Comparison of ENCODE assay signal across 8 mouse cellular contexts in genomic region chr14:31204844-31205243, GRCm38 (mm10). TPM values are rescaled to one million over a fixed set of nuclear protein-coding genes. Genes with fewer than 3 reads are reported as not detected.
DNase-seq lines count a peak whose midpoint lies in the region; ATAC-seq and TF ChIP-seq lines count a peak whose summit lies in the region.

No protein-coding gene starts in this region.

- ATAC-seq in kidney, embryonic 16.5 days (ENCODE audit: low FRiP score, low TSS enrichment), result no peak
- ATAC-seq in hindbrain, embryonic 15.5 days (ENCODE audit: low FRiP score, low read depth), result no peak
- no peak for ATAC-seq in midbrain, embryonic 15.5 days (replicated peaks)

- peaks cover 38% of the 10 kb centered on the region for H3K36me3 ChIP-seq in kidney, embryonic 16.5 days (ENCODE audit: insufficient read depth, low read length)
- H3K36me3 ChIP-seq in hindbrain, embryonic 15.5 days, result peaks cover 39% of the 10 kb centered on the region
- peaks cover 29% of the 10 kb centered on the region for H3K36me3 ChIP-seq in midbrain, embryonic 15.5 days (replicated peaks)
- peaks cover 35% of the 10 kb centered on the region for H3K36me3 ChIP-seq in thymus, adult 2 months (ENCODE audit: control insufficient read depth, insufficient read depth, low read length)

- peak overlapping the region; percentile 82 for H3K9ac ChIP-seq in kidney, embryonic 16.5 days (replicated peaks; ENCODE audit: low read length)
- peak overlapping the region; percentile 95 for H3K9ac ChIP-seq in hindbrain, embryonic 15.5 days
- peak overlapping the region; percentile 77 for H3K9ac ChIP-seq in midbrain, embryonic 15.5 days

- 45% methylated on average over 4 of the region's 4 CpGs for WGBS in kidney, embryonic 16.5 days
- WGBS in hindbrain, embryonic 15.5 days, result 74% methylated on average over 4 of the region's 4 CpGs
- 77% methylated on average over 4 of the region's 4 CpGs for WGBS in midbrain, embryonic 15.5 days
- 74% methylated on average over 4 of the region's 4 CpGs for WGBS in thymus, adult 2 months

- TF ChIP-seq CTCF in thymus, adult 2 months (IDR thresholded peaks at IDR 0.05; ENCODE audit: borderline replicate concordance, control insufficient read depth, extremely low read depth, insufficient read depth, low read length, poor library complexity), result no peak

- no peaks in the 10 kb centered on the region for H3K9me3 ChIP-seq in kidney, embryonic 16.5 days (ENCODE audit: low read length)
- no peaks in the 10 kb centered on the region for H3K9me3 ChIP-seq in hindbrain, embryonic 15.5 days
- no peaks in the 10 kb centered on the region for H3K9me3 ChIP-seq in midbrain, embryonic 15.5 days

- no peak for DNase-seq in kidney, adult 18-20 months
- peak; percentile 29 for DNase-seq in c-Kit-positive CD71-positive TER-119-negative erythroid progenitor cells, embryonic 14.5 days (ENCODE audit: low read depth)
- no peak for DNase-seq in thymus, adult 2 months
- DNase-seq in left cerebral cortex, adult 18-20 months (ENCODE audit: low spot score in 2 of 2), result no peak
- DNase-seq in right cerebral cortex, postnatal 10 days (ENCODE audit: low spot score in 2 of 2), result no peak

- no peaks in the 10 kb centered on the region for H3K27me3 ChIP-seq in kidney, embryonic 16.5 days (ENCODE audit: insufficient read depth, low read length)
- no peaks in the 10 kb centered on the region for H3K27me3 ChIP-seq in hindbrain, embryonic 15.5 days
- no peaks in the 10 kb centered on the region for H3K27me3 ChIP-seq in midbrain, embryonic 15.5 days (replicated peaks)
- no peaks in the 10 kb centered on the region for H3K27me3 ChIP-seq in thymus, adult 2 months (ENCODE audit: control insufficient read depth, insufficient read depth, low read length)

- H3K4me3 ChIP-seq in kidney, embryonic 16.5 days (ENCODE audit: low read length), result peak overlapping the region; percentile 65
- peak overlapping the region; percentile 88 for H3K4me3 ChIP-seq in hindbrain, embryonic 15.5 days
- H3K4me3 ChIP-seq in midbrain, embryonic 15.5 days, result peak overlapping the region; percentile 57
- H3K4me3 ChIP-seq in thymus, adult 2 months (ENCODE audit: control insufficient read depth, insufficient read depth, low read length), result no peak overlapping the region

- no peak for TF ChIP-seq POLR2A in thymus, adult 2 months (IDR thresholded peaks at IDR 0.05; ENCODE audit: control insufficient read depth, extremely low read depth, insufficient read depth, low read length, poor library complexity)

- peak overlapping the region; percentile 91 for H3K27ac ChIP-seq in kidney, embryonic 16.5 days (ENCODE audit: low read length)
- peak overlapping the region; percentile 95 for H3K27ac ChIP-seq in hindbrain, embryonic 15.5 days (replicated peaks)
- H3K27ac ChIP-seq in midbrain, embryonic 15.5 days, result peak overlapping the region; percentile 88
- H3K27ac ChIP-seq in thymus, adult 2 months (ENCODE audit: control insufficient read depth, insufficient read depth, low read length), result no peak overlapping the region

- H3K4me1 ChIP-seq in kidney, embryonic 16.5 days (ENCODE audit: insufficient read depth, low read length), result peaks cover 17% of the 10 kb centered on the region
- H3K4me1 ChIP-seq in hindbrain, embryonic 15.5 days (replicated peaks), result peaks cover 22% of the 10 kb centered on the region
- H3K4me1 ChIP-seq in midbrain, embryonic 15.5 days, result peaks cover 26% of the 10 kb centered on the region
- peaks cover 16% of the 10 kb centered on the region for H3K4me1 ChIP-seq in thymus, adult 2 months (replicated peaks; ENCODE audit: control insufficient read depth, insufficient read depth, low read length)

- H3K4me2 ChIP-seq in kidney, embryonic 16.5 days (replicated peaks; ENCODE audit: low read depth, low read length), result peak overlapping the region; percentile 94
- peak overlapping the region; percentile 88 for H3K4me2 ChIP-seq in hindbrain, embryonic 15.5 days
- peak overlapping the region; percentile 83 for H3K4me2 ChIP-seq in midbrain, embryonic 15.5 days

RNA-seq across cellular contexts. Expression of gene Tnnc1, which starts 3.3 kb away (rescaled TPM):
- polyA plus RNA-seq in kidney, embryonic 16.5 days (2015; fragmentation: Nextera tagmentation; extraction: Ambion mirVana), result 10.2 and 10.6 TPM in 2 replicates
- polyA plus RNA-seq in hindbrain, embryonic 15.5 days (2015; fragmentation: Nextera tagmentation; extraction: Ambion mirVana), result 3.5 and 4.0 TPM in 2 replicates
- 2.9 and 4.6 TPM in 2 replicates for polyA plus RNA-seq in midbrain, embryonic 15.5 days (2015; fragmentation: Nextera tagmentation; extraction: Ambion mirVana)
- polyA plus RNA-seq in thymus, adult 2 months (2012; rRNA removed), result 4.2 and 103 TPM in 2 replicates
- total RNA-seq in left cerebral cortex, adult 18-20 months (2021), result 10 to 100 TPM; 18.8 to 20.1 TPM

RNA-seq across cellular contexts. Expression of gene Nisch, which starts 11.9 kb away (rescaled TPM):
- polyA plus RNA-seq in kidney, embryonic 16.5 days (2015; fragmentation: Nextera tagmentation; extraction: Ambion mirVana), result 419 and 421 TPM in 2 replicates
- polyA plus RNA-seq in hindbrain, embryonic 15.5 days (2015; fragmentation: Nextera tagmentation; extraction: Ambion mirVana), result 365 and 382 TPM in 2 replicates
- 420 and 426 TPM in 2 replicates for polyA plus RNA-seq in midbrain, embryonic 15.5 days (2015; fragmentation: Nextera tagmentation; extraction: Ambion mirVana)
- polyA plus RNA-seq in thymus, adult 2 months (2012; rRNA removed), result 569 and 585 TPM in 2 replicates
- 100 to 1,000 TPM; 359 to 363 TPM for total RNA-seq in left cerebral cortex, adult 18-20 months (2021)

RNA-seq across cellular contexts. Expression of gene Sema3g, which starts 12.8 kb away (rescaled TPM):
- 5.3 and 5.4 TPM in 2 replicates for polyA plus RNA-seq in kidney, embryonic 16.5 days (2015; fragmentation: Nextera tagmentation; extraction: Ambion mirVana)
- 0.60 and 0.80 TPM in 2 replicates for polyA plus RNA-seq in hindbrain, embryonic 15.5 days (2015; fragmentation: Nextera tagmentation; extraction: Ambion mirVana)
- 0.65 and 0.86 TPM in 2 replicates for polyA plus RNA-seq in midbrain, embryonic 15.5 days (2015; fragmentation: Nextera tagmentation; extraction: Ambion mirVana)
- polyA plus RNA-seq in thymus, adult 2 months (2012; rRNA removed), result 1.9 and 2.4 TPM in 2 replicates
- 1 to 10 TPM; 4.7 to 5.3 TPM for total RNA-seq in left cerebral cortex, adult 18-20 months (2021)

RNA-seq across cellular contexts. Expression of gene Stab1, which starts 36.4 kb away (rescaled TPM):
- polyA plus RNA-seq in kidney, embryonic 16.5 days (2015; fragmentation: Nextera tagmentation; extraction: Ambion mirVana), result 35.2 and 39.8 TPM in 2 replicates
- 20.9 and 22.4 TPM in 2 replicates for polyA plus RNA-seq in hindbrain, embryonic 15.5 days (2015; fragmentation: Nextera tagmentation; extraction: Ambion mirVana)
- 22.8 TPM in 2 replicates for polyA plus RNA-seq in midbrain, embryonic 15.5 days (2015; fragmentation: Nextera tagmentation; extraction: Ambion mirVana)
- polyA plus RNA-seq in thymus, adult 2 months (2012; rRNA removed), result 17.2 and 26.7 TPM in 2 replicates
- total RNA-seq in left cerebral cortex, adult 18-20 months (2021), result 10 to 100 TPM; 22.3 to 25.0 TPM

RNA-seq across cellular contexts. Expression of gene Phf7, which starts 46.3 kb away (rescaled TPM):
- polyA plus RNA-seq in kidney, embryonic 16.5 days (2015; fragmentation: Nextera tagmentation; extraction: Ambion mirVana), result 13.9 TPM in 2 replicates
- 8.9 and 9.4 TPM in 2 replicates for polyA plus RNA-seq in hindbrain, embryonic 15.5 days (2015; fragmentation: Nextera tagmentation; extraction: Ambion mirVana)
- polyA plus RNA-seq in midbrain, embryonic 15.5 days (2015; fragmentation: Nextera tagmentation; extraction: Ambion mirVana), result 9.9 TPM in 2 replicates
- 7.4 and 8.0 TPM in 2 replicates for polyA plus RNA-seq in thymus, adult 2 months (2012; rRNA removed)
- total RNA-seq in left cerebral cortex, adult 18-20 months (2021), result 1 to 10 TPM; 3.2 to 4.1 TPM
